Mouse (Mus musculus): ENCODE results near the gene Fam204a. TPM values are rescaled to one million over a fixed set of nuclear protein-coding genes. Genes with fewer than 3 reads are reported as not detected.

The Fam204a gene
- total RNA-seq, 4 experiments from 2014 or later = 32.7 to 38.1 (median 35.5) TPM

DNA sequence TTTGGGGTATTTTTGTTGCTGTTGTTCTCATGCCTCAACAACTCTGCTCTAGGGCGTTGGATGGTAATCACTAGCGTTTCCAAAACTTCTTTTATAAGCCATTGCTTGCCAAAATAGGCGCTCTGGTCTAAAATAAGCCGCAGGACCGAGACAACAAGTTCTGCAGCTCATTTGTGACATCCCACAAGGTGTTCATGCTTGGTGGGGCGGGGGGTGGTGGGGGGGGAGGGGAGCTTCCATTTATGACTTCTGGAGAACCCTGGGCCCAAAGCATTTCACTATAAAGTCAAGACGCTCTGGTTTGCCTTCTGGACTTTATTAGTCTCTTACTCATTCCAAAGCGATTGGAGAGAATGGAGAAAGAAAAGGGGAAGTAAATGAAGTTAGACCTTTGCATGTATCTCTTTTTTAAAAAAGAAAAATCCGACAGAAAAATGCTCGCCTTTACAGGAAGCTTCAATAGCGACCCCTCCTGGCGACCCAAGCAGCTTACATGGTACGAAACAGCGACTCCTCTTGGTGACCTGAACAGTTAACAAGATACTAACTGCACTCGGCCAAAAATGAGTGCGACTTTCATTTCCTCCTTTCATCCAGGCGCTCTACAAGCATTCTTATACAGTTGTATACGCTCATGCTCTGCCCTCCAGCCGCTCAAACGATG, 65.8 kb downstream of the Fam204a start:
- DNase-seq (ENCODE audit: low spot score in 2 of 2) = no peak

DNA sequence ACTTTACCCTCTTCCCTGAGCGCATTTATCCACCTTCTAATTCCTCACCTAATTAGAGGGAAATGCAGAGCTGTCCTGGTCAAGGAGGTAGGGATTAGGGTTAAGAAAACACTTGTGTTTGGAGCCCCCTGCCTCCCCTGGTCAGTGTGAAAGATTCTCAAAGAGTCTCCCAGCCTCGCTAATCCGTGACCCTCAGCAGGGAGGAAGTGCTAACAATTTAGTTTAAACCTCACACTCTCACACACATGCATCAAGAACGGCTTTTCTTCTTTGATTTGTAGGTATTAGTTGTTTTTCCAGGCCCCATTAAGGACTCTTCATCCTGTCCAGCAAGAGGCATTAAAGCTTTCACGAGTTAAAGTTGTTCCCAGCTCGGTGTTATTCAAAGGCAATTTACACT, 66.7 kb downstream of the Fam204a start:
- DNase-seq (ENCODE audit: low spot score in 2 of 2) = no peak

DNA sequence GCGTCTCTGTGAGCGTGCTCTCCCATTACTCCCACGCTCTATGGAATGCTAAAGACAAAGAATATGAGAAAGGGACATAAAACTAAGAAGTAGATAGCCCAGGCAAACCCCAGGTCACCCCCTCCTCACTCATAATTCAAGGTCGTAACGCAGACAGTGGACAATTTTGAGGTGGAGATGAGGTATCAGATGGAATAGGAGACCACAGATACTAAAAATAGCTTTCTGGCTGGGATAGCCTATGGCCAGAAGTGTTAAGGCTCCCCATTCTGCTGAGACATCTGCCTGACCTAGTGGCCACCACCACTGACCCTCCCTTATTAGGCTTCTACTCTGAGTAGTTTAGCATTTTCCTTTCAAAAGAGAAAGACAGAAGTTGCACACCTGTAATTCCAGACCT, 71.2 kb downstream of the Fam204a start:
- no peak for DNase-seq (ENCODE audit: low spot score in 2 of 2)

DNA sequence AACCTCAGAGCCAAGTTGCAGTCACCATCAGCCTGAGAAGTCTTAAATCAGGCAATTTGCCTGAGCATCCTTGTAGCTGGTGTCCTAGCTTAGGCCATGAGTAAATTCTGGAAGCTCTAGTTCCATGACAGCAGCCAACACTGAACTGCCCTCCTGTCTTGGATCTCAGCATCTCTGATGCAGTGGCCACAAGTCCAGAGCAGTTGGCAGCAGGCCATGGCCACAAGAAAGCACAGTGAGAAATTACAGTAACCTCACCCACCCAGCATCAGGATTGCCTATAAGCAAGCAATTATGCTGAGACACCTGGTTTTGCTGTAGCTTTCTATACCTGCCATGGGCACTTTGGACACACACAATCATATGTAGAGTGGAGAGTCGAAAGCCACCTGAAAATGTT, 73.4 kb downstream of the Fam204a start:
- no peak for DNase-seq (ENCODE audit: low spot score in 2 of 2)

DNA sequence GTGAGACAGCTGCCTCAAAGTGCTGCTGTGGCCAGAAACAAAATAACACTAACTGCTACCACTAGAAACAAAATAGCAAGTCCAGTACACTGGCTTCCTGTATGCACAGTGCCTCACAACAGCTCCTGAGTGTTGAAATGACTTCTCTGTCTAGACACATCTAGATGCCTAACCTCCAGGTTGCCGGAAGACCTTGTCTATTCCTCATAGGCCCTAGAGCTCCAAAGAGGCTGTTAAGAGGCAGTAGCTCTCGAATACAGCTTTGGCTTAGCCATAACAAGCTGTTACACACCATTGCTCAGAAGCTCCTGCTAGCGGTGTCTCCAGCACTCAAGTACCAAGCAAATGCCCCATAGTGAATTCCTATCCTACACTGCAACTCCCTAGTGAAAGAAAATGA, 76.4 kb downstream of the Fam204a start:
- no peak for DNase-seq (ENCODE audit: low spot score in 2 of 2)

DNA sequence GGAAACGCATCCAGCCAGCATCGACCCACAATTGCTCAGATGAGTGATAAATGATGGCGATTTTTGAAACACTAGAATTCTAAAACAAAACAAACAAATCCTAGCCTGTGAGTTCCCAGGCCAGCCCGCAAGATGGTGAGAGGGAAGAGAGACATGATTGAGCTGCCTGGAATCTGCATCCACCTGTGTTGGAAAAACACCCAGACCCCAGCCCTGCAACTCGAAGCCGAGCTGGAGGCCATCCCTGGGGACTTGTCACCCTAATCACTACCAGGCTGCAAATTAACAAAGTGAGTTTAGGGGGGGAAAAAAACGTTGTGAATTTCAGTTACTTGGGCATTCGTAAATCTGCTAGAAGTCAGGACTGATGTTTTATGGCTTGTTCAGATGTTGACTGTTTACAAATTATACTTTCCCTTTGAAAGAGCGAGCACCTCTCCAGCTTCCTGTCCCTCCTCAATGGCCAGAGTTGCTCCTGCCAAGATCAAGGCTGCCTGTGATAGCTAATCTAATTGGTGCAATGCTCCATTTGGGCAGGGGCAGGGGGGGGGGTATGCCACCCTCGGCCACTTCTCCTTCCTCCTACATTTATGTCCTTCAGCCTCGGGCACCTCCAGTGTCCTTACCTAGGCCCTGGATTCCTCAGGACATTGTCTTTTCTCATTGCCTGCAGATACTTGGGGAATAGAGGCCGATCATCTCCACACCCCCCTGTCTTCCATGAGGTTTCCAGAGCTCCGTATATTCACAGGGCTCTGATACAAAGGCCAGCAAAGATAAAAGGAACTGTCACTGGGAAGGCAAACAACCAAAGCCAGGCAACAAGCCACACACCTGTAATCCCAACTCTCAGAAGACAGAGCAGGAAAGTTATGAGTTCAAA, 77.2 kb downstream of the Fam204a start:
- DNase-seq (ENCODE audit: low spot score in 2 of 2) = no peak

Other genes with a start within 250 kb of the Fam204a start
- gene Prlhr, start 241.6 kb upstream of the Fam204a start, total RNA-seq (2022) = under 1 TPM; 0.46 to 0.62 (median 0.55) TPM